ENCODE assay signal across 28 mouse cellular contexts in genomic region chr13:57364396-57364795, GRCm38 (mm10).
"Had no signal": no experiment of that assay in that cellular context is flagged by ENCODE, and none has a peak within 500 bp of the region (broad histone marks: within the 10 kb centered on the region; RNA-seq: fewer than 3 reads in every experiment).

No protein-coding gene starts in this region.

- H3K4me3 ChIP-seq: embryonic facial prominence, embryonic 10.5 days; embryonic facial prominence, embryonic 12.5 days; embryonic facial prominence, embryonic 13.5 days; embryonic facial prominence, embryonic 15.5 days; erythroblast, embryonic 14.5 days; forebrain, embryonic 10.5 days; forebrain, embryonic 12.5 days; forebrain, embryonic 13.5 days; forebrain, embryonic 15.5 days; gastrocnemius, adult 2 months had no signal

- H3K9ac ChIP-seq: embryonic facial prominence, embryonic 12.5 days; embryonic facial prominence, embryonic 13.5 days; embryonic facial prominence, embryonic 15.5 days; forebrain, embryonic 12.5 days; forebrain, embryonic 13.5 days; forebrain, embryonic 15.5 days; forebrain, postnatal 0 days had no signal

- H3K9me3 ChIP-seq: embryonic facial prominence, embryonic 10.5 days; embryonic facial prominence, embryonic 12.5 days; embryonic facial prominence, embryonic 13.5 days; embryonic facial prominence, embryonic 15.5 days; forebrain, embryonic 10.5 days; forebrain, embryonic 12.5 days; forebrain, embryonic 13.5 days; forebrain, embryonic 15.5 days had no signal

- H3K27ac ChIP-seq: embryonic facial prominence, embryonic 10.5 days; embryonic facial prominence, embryonic 12.5 days; embryonic facial prominence, embryonic 13.5 days; embryonic facial prominence, embryonic 15.5 days; forebrain, embryonic 10.5 days; forebrain, embryonic 12.5 days; forebrain, embryonic 13.5 days; forebrain, embryonic 15.5 days; gastrocnemius, adult 2 months had no signal

- DNase-seq: cerebellum, adult 18-20 months; cerebellum, adult 2 months; cerebellum, adult 8-10 months; cerebellum, adult 9-10 months; cerebellum, adult 9-11 months; cerebellum, postnatal 10 days; cerebellum, postnatal 14 days; cerebellum, postnatal 25 days; cerebellum, postnatal 36 days; embryo, embryonic 11 days; forebrain, postnatal 0 days; gastrocnemius, adult 2 months; gastrocnemius, postnatal 10 days; gastrocnemius, postnatal 14 days; gastrocnemius, postnatal 25 days; gastrocnemius, postnatal 36 days; heart, adult 18-20 months had no signal

- H3K4me1 ChIP-seq: embryonic facial prominence, embryonic 12.5 days; embryonic facial prominence, embryonic 13.5 days; embryonic facial prominence, embryonic 15.5 days had no signal

- H3K27me3 ChIP-seq: embryonic facial prominence, embryonic 12.5 days; embryonic facial prominence, embryonic 13.5 days; embryonic facial prominence, embryonic 15.5 days; forebrain, embryonic 13.5 days; forebrain, embryonic 15.5 days had no signal

- H3K36me3 ChIP-seq: embryonic facial prominence, embryonic 10.5 days; embryonic facial prominence, embryonic 12.5 days; embryonic facial prominence, embryonic 13.5 days; embryonic facial prominence, embryonic 15.5 days; forebrain, embryonic 10.5 days; forebrain, embryonic 12.5 days; forebrain, embryonic 15.5 days had no signal

- ATAC-seq: forebrain, embryonic 13.5 days; forebrain, embryonic 14.5 days; forebrain, embryonic 15.5 days; forebrain, embryonic 16.5 days; forebrain, postnatal 0 days had no signal

- H3K4me2 ChIP-seq: embryonic facial prominence, embryonic 12.5 days; embryonic facial prominence, embryonic 13.5 days; embryonic facial prominence, embryonic 15.5 days; forebrain, embryonic 12.5 days; forebrain, embryonic 13.5 days; forebrain, embryonic 15.5 days had no signal
